Mouse (Mus musculus) megakaryocyte, embryonic 14.5 days (primary cell): ENCODE measurements around the gene Spem2.

Source experiments
- FLI1 ChIP-seq: IDR thresholded peaks from 2 replicates; pipeline ENCODE4 v1.6.1; 2012; ENCODE audit warnings: low read length, inconsistent platforms, mixed read lengths
- GATA1 ChIP-seq: IDR thresholded peaks from 3 replicates; pipeline ENCODE4 v1.6.1; 2012; ENCODE audit warnings: mixed read lengths, low read length, inconsistent platforms, borderline replicate concordance

- TF ChIP-seq GATA1 = no peak
- TF ChIP-seq FLI1 = no peak
These were observed 33.4 kb downstream of the Spem2 start for GRCm38 (mm10) chr11:69784793-69785272.
